Mouse (Mus musculus) limb, embryonic 13.5 days (tissue): ENCODE data around the gene Rap1gap2. TPM values are rescaled to one million over a fixed set of nuclear protein-coding genes. Genes with fewer than 3 reads are reported as not detected.

Experiments used
- ATAC-seq: fragments of 200-750 bp; cut with Nextera tagmentation; 2 replicates; pipeline ENCODE4 v1.8.0; 2017; ENCODE audit warnings: low read depth, moderate number of reproducible peaks, moderate TSS enrichment; ENCODE audit not compliant: low FRiP score
- H3K27ac ChIP-seq: fragments of 300-500 bp; sonication (generic); 2 replicates; pipeline ENCODE4 v1.5.1; 2015; ENCODE audit warnings: inconsistent platforms, mild to moderate bottlenecking, moderate library complexity
- H3K27me3 ChIP-seq: fragments of 300-500 bp; sonication (generic); 2 replicates; pipeline ENCODE4 v1.6.1; 2015; ENCODE audit warnings: mild to moderate bottlenecking, inconsistent platforms
- H3K36me3 ChIP-seq: fragments of 300-500 bp; sonication (generic); 2 replicates; pipeline ENCODE4 v1.6.1; 2015; ENCODE audit warnings: inconsistent platforms, mild to moderate bottlenecking, moderate library complexity
- H3K4me1 ChIP-seq: fragments of 300-500 bp; sonication (generic); 2 replicates; pipeline ENCODE4 v1.6.1; 2015; ENCODE audit warnings: inconsistent platforms
- H3K4me2 ChIP-seq: fragments of 300-500 bp; sonication (generic); replicated peaks from 2 replicates; pipeline ENCODE4 v1.6.1; 2015; ENCODE audit warnings: inconsistent platforms, mild to moderate bottlenecking, moderate library complexity
- H3K4me3 ChIP-seq: fragments of 300-500 bp; sonication (generic); 2 replicates; pipeline ENCODE4 v1.5.1; 2015; ENCODE audit warnings: moderate library complexity, mild to moderate bottlenecking, inconsistent platforms
- H3K9ac ChIP-seq: fragments of 300-500 bp; sonication (generic); 2 replicates; pipeline ENCODE4 v1.6.1; 2015; ENCODE audit warnings: mild to moderate bottlenecking, inconsistent platforms
- H3K9me3 ChIP-seq: fragments of 300-500 bp; sonication (generic); 2 replicates; pipeline ENCODE4 v1.6.1; 2016; ENCODE audit warnings: inconsistent platforms
- WGBS: fragments of 180-500 bp; shearing (Covaris S2); methylation state at CpG from one replicate; pipeline ENCODE4 v1.1.7; 2015; 5-methylcytosine and 5-hydroxymethylcytosine counted together
- polyA plus RNA-seq: library from polyadenylated mRNA; unstranded; fragments of >200 nt; fragmentation: Nextera tagmentation; extraction: Ambion mirVana; gene quantifications from 2 replicates; pipeline ENCODE4 v1.2.1, GENCODE M21; 2015

Rap1gap2 gene
- polyA plus RNA-seq, 1 experiment from 2014 or later, result 1.2 TPM

DNA sequence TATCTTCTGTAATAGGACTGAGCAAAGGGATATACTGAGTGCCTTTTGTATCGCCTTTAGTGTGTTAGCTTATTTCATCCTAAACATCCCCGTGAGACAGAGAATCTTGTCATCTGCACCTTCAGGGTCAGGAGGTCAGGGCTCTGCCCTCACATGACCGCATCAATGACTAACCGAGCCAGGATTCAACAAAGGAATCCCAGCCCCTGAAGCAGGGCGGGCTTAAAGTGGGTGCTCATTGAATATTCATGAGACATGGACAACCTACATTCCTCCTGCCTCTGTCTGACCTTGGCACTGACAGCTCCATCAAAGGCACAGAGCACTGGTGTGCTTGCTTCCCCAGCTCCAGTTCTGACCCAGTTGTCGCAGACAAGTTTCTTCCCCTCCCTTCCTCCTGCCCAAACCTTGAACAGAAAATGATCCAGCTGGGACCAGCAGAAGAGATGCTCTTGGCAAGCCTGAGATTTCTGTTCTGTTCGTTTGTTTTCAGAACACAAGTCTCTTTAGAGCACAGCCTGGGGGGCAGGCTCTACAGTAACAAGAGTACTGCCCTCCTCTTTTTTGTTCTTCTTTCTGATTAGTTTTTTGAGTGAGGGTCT, 61.8 kb downstream of the Rap1gap2 start:
- Histone ChIP-seq H3K4me1 (peaks cover 5% of the 10 kb centered on the region; the same call in 1 of the 2 replicates), H3K36me3 (no peaks in the 10 kb centered on the region), H3K9me3 (no peaks in the 10 kb centered on the region), H3K4me3 (no peak overlapping the region), H3K27ac (no peak overlapping the region), H3K27me3 (peaks cover 6% of the 10 kb centered on the region; the same call in 1 of the 2 replicates), H3K4me2 (no peak overlapping the region), H3K9ac (no peak overlapping the region)
- 23% methylated on average over 7 of the region's 7 CpGs for WGBS
- ATAC-seq, result no peak

DNA sequence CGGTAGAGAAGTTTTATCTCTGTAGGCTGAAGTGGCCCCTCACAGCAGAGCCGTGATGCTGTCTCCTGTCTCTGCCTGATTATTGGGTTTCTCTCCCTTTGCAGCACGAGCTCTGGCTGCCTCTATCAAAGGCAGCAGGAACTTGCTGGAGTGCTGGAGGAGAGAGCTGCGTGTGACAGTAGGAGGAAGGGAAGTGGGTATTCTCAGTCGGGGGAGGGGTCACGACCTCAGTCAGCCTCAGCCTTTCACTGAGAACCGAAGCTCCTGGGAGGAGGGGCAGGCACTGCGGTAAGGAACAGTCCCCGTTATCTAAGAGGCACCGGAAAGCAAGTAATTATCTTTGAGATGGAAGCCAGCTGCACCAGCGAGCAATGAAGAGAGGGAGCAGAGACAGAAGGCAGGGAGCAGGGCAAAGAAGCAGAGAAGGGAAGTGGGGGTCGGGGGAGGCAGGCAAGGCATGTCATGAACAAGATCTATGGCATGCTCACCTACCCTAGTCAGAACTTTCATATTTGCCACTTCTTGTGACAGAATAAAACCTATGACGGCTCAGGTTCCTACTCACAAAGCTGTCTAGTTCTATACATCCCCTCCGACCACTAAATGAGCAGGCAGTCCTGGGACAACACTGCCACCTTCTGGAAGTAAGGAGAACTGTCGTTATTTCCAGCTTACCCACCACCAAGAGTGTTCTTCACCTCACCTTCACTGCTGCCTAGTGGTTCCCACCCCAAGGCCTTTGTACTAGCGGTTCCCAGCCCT, 63.6 kb downstream of the Rap1gap2 start:
- H3K9ac ChIP-seq, result no peak overlapping the region
- H3K27me3 ChIP-seq, result peaks cover 6% of the 10 kb centered on the region; the same call in 1 of the 2 replicates
- peak overlapping the region; percentile 59 for H3K4me2 ChIP-seq
- WGBS, result 2% methylated on average over 16 of the region's 16 CpGs
- no peaks in the 10 kb centered on the region for H3K36me3 ChIP-seq
- ATAC-seq, result peak; percentile 61; the same call in 1 of the 2 replicates
- H3K4me1 ChIP-seq, result peaks cover 5% of the 10 kb centered on the region; the same call in 1 of the 2 replicates
- no peak overlapping the region for H3K27ac ChIP-seq
- H3K9me3 ChIP-seq, result no peaks in the 10 kb centered on the region
- H3K4me3 ChIP-seq, result peak overlapping the region; percentile 26

DNA sequence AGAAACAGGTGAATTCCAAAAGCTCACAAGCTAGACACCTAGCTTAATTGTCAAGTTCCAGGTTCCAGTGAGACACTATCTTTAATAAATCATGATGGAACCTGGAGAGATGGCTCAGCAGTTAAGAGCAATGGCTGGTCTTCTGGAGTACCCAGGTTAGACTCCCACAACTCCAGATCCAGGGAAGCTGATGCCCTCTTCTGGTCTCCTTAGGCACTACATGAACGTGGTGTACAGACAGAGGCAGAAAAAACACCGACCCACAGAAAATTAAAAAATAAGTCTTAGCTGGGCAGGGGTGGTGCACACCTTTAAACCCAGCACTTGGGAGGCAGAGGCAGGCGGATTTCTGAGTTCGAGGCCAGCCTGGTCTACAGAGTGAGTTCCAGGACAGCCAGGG, 64.5 kb downstream of the Rap1gap2 start:
- peaks cover 6% of the 10 kb centered on the region; the same call in 1 of the 2 replicates for H3K27me3 ChIP-seq
- peaks cover 5% of the 10 kb centered on the region; the same call in 1 of the 2 replicates for H3K4me1 ChIP-seq
- no peak for ATAC-seq
- WGBS, result 44% methylated on average over 4 of the region's 4 CpGs
- H3K9ac ChIP-seq, result no peak overlapping the region
- no peaks in the 10 kb centered on the region for H3K36me3 ChIP-seq
- H3K4me2 ChIP-seq, result no peak overlapping the region
- no peaks in the 10 kb centered on the region for H3K9me3 ChIP-seq
- H3K27ac ChIP-seq, result no peak overlapping the region
- no peak overlapping the region for H3K4me3 ChIP-seq

DNA sequence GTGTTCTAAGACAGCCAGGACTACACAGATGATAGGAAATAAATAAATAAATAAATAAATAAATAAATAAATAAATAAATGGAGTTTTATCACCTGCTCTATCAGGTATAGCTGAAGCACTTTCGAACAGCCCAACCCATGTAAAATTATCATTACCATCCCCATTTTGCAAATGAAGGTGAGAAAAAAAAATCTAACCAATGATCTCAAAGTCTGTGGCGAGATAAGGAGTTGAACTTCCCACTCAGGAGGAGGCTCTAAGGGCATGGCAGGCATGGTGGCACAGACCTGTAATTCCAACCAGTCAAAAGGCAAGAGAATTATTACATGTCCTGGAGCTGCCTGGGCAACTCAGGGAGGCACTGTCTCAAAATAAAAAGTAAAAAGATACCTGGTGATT, 65.2 kb downstream of the Rap1gap2 start:
- no peaks in the 10 kb centered on the region for H3K9me3 ChIP-seq
- no peak overlapping the region for H3K9ac ChIP-seq
- H3K4me3 ChIP-seq, result no peak overlapping the region
- H3K27me3 ChIP-seq, result peaks cover 6% of the 10 kb centered on the region; the same call in 1 of the 2 replicates
- H3K27ac ChIP-seq, result no peak overlapping the region
- no peak for ATAC-seq
- WGBS, result 88% methylated on average over 2 of the region's 2 CpGs
- H3K4me2 ChIP-seq, result no peak overlapping the region
- peaks cover 5% of the 10 kb centered on the region; the same call in 1 of the 2 replicates for H3K4me1 ChIP-seq
- no peaks in the 10 kb centered on the region for H3K36me3 ChIP-seq

DNA sequence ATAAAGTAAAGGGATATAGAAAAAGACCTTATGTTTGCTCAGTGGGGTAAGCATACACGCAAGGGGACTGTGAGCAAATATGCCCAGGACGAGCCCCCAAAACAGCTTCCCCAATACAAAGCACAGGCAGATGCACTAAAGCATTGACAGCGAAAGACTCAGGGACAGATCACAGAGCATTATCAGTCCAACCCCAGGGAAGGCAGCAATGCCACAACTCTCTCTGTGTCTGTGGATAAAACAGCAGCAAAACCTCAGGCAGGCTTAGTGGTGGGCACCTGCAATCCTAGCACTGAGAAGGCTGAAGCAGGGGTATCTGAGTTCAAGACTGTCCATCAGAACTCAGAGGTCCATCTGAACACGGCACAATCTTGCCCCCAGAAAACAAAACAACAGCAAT, 73.4 kb downstream of the Rap1gap2 start:
- H3K36me3 ChIP-seq, result no peaks in the 10 kb centered on the region
- 84% methylated on average over 4 of the region's 4 CpGs for WGBS
- no peak for ATAC-seq
- no peak overlapping the region for H3K4me3 ChIP-seq
- H3K4me1 ChIP-seq, result peaks cover 10% of the 10 kb centered on the region; the same call in 1 of the 2 replicates
- no peak overlapping the region for H3K27ac ChIP-seq
- no peak overlapping the region for H3K9ac ChIP-seq
- no peak overlapping the region for H3K4me2 ChIP-seq
- H3K27me3 ChIP-seq, result no peaks in the 10 kb centered on the region
- H3K9me3 ChIP-seq, result no peaks in the 10 kb centered on the region

DNA sequence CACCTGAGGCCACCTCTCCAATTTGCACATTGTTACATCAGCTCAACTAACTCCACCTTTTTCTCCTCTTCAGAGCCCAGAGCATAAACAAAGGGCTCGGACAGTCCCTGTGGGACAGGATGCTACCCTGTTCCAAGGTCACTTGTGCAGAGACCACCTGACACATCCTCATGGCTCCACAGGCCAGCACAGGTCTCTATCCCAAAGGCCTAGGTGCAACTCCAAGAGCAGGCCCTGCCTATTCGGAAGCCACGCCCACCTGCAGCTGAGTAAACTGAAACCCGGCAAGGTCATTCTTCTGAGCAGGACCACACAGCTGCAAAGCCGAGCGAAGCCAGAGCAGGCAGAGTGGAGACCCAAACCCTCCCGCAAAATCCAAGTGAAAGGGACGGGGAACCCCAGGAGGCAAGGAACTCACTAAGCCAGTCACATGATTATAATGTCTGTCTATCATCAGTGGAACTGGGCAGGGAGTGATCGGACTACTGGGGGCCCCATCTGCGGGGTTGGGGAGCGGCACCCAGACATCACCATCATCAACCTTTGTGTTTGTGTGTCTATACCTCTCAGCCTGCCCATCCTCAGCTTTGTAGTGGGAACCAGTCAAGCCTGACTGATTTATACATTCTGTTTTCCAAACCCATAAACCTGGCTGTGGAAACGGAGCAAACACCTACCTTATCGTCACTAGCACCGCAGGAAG, 74.4 kb downstream of the Rap1gap2 start:
- no peak overlapping the region for H3K4me3 ChIP-seq
- H3K36me3 ChIP-seq, result no peaks in the 10 kb centered on the region
- ATAC-seq, result 0 out of 2 replicates have a peak, but pooled peaks have one; percentile 61
- WGBS, result 30% methylated on average over 14 of the region's 14 CpGs
- H3K4me1 ChIP-seq, result peaks cover 10% of the 10 kb centered on the region; the same call in 1 of the 2 replicates
- H3K27me3 ChIP-seq, result no peaks in the 10 kb centered on the region; the same call in 1 of the 2 replicates
- H3K4me2 ChIP-seq, result peak overlapping the region; percentile 27; the same call in 1 of the 2 replicates
- H3K9me3 ChIP-seq, result no peaks in the 10 kb centered on the region
- no peak overlapping the region for H3K9ac ChIP-seq
- H3K27ac ChIP-seq, result no peak overlapping the region

DNA sequence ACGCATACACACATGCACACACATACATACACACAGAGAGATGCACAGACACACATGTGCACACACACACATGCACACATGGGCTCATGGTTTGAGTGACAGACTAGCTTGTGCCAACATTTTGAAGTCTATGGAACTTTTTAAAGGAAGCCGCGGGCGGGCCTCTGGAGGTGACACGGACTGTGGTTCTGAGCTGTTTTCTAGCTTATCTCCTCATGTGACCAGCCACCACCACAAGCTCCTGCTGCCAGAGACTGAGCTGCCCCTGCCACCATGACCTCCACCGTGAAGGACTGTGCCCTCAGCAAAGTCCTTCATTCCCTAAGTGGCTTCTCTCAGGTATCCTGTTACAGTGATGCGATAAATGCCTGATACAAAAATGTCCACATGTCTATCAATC, 76.3 kb downstream of the Rap1gap2 start:
- Histone ChIP-seq H3K4me3 (no peak overlapping the region), H3K4me1 (peaks cover 10% of the 10 kb centered on the region; the same call in 1 of the 2 replicates), H3K4me2 (no peak overlapping the region), H3K9ac (no peak overlapping the region), H3K9me3 (no peaks in the 10 kb centered on the region), H3K27me3 (peaks cover 10% of the 10 kb centered on the region; the same call in 1 of the 2 replicates), H3K27ac (no peak overlapping the region), H3K36me3 (no peaks in the 10 kb centered on the region)
- no peak for ATAC-seq
- WGBS, result 87% methylated on average over 7 of the region's 7 CpGs

DNA sequence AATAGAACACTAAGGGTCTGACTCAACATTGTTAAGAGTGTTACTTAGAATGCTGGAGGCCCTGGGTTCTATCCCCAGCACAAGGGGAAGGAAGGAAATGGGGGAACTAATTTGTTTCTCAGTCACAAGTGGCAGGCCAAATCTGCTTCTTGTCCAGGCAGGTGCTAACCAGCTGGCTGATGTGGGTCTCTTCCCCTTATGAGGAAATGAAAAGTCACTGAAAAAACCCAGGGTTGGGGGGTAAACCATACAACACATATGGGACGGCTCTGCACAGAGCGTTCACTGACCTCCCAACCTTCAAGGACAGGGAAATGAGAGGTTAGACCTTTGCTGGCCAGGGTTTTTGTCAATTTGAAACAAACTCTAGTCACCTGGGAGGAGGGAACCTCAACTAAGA, 77.7 kb downstream of the Rap1gap2 start:
- WGBS, result 84% methylated on average over 2 of the region's 2 CpGs
- Histone ChIP-seq H3K9ac (no peak overlapping the region), H3K4me3 (no peak overlapping the region), H3K27ac (no peak overlapping the region), H3K4me1 (peaks cover 10% of the 10 kb centered on the region; the same call in 1 of the 2 replicates), H3K27me3 (peaks cover 13% of the 10 kb centered on the region; the same call in 1 of the 2 replicates), H3K4me2 (no peak overlapping the region), H3K36me3 (no peaks in the 10 kb centered on the region), H3K9me3 (no peaks in the 10 kb centered on the region)
- ATAC-seq, result no peak

DNA sequence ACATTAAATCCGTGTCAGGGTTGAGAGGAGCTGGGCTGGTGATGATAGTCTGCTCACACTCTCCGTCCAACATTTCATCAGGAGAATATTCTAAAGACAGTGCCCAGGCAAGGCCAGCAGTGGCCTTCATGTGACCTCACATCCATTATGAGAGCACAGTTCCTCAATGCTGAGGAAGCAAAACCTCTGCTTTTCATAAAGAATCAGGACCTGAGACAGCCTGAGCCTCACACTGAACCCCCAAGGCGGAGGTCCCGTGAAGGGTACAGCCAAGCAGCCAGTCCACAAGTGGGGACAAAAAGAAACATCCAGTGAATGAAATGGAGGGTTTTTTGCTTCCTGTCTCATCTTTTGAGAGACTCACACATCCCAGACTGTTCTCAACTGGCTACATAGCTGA, 78.3 kb downstream of the Rap1gap2 start:
- Histone ChIP-seq H3K4me2 (no peak overlapping the region), H3K36me3 (no peaks in the 10 kb centered on the region), H3K9me3 (no peaks in the 10 kb centered on the region), H3K9ac (no peak overlapping the region), H3K4me1 (peaks cover 13% of the 10 kb centered on the region), H3K27ac (no peak overlapping the region), H3K4me3 (no peak overlapping the region), H3K27me3 (peaks cover 14% of the 10 kb centered on the region; the same call in 1 of the 2 replicates)
- ATAC-seq, result no peak
- 74% methylated on average over 4 of the region's 4 CpGs for WGBS

DNA sequence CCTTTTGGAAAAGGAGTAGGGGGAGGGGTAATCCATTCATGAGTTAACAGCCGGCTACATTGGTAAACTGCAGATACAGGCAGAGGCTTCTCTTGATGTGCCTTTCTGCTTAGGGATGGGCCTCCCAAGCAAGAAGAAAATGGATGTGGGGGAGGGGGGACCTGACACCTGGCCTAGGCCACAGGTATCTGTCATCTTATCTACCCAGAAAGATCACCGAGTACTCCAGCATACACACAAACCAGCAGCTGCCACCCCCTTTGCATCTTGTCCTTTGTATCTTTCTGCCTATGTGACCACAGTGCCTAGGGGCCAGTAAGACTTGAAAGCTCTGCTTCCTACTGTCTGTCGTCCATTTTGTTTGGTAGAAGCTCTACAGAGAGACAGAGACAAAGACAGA, 79.0 kb downstream of the Rap1gap2 start:
- Histone ChIP-seq H3K4me3 (no peak overlapping the region), H3K4me1 (peaks cover 18% of the 10 kb centered on the region), H3K9me3 (no peaks in the 10 kb centered on the region), H3K27me3 (peaks cover 18% of the 10 kb centered on the region), H3K36me3 (no peaks in the 10 kb centered on the region), H3K4me2 (no peak overlapping the region), H3K27ac (no peak overlapping the region), H3K9ac (no peak overlapping the region)
- no peak for ATAC-seq
- 45% methylated on average over 3 of the region's 3 CpGs for WGBS

DNA sequence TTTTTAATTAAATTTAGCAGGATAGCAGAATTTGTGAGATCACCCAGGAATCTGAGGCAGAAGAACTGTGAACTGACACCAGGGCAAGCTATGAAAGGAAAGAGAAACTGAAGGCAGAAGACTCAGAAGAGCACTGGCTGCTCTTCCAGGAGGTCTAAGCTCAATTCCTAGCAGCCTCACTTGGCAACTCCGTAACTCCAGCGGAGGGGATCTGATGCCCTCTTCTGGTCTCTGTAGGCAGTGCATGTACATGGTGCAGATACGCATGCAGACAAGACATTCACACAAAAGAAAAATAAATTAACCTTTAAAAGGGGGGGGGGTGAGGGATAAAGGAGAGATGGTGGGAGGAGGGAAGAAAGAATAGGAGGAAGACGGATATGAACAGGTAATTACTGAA, 80.9 kb downstream of the Rap1gap2 start:
- Histone ChIP-seq H3K4me1 (peaks cover 13% of the 10 kb centered on the region), H3K9ac (no peak overlapping the region), H3K4me2 (no peak overlapping the region), H3K27ac (no peak overlapping the region), H3K27me3 (peaks cover 31% of the 10 kb centered on the region), H3K36me3 (no peaks in the 10 kb centered on the region), H3K9me3 (no peaks in the 10 kb centered on the region), H3K4me3 (no peak overlapping the region)
- ATAC-seq, result no peak
- 52% methylated on average over 4 of the region's 4 CpGs for WGBS

DNA sequence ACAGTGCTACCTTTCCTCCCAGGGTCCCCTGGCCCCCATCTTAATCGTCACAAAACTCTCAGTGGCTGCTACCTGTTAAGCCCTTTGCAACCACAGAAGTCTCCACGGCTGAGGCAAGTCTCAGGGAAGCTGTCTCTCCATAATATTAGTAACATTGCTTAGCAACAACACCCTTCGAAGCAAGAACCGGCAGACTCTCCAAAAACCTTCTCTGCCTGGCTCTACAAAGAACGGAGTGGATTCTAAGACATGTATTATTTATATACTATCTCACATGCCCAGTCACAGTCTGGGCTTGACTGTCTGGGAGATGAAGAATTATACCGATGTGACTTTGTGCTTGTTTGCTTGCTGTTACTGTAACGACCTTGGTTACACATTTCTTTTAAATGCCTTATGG, 83.2 kb downstream of the Rap1gap2 start:
- Histone ChIP-seq H3K4me3 (no peak overlapping the region), H3K36me3 (no peaks in the 10 kb centered on the region), H3K27me3 (peaks cover 54% of the 10 kb centered on the region), H3K4me1 (peaks cover 30% of the 10 kb centered on the region), H3K9ac (no peak overlapping the region), H3K27ac (no peak overlapping the region), H3K4me2 (peak overlapping the region; percentile 60; the same call in 1 of the 2 replicates), H3K9me3 (no peaks in the 10 kb centered on the region)
- WGBS, result 60% methylated on average over 7 of the region's 7 CpGs
- no peak for ATAC-seq
